Mouse (Mus musculus): Measurements from ENCODE around the gene Nmrk1.
A peak's percentile ranks its signal among the peaks of the same experiment; 100 is the strongest.

Gene Nmrk1

GRCm38 (mm10) chr19:18654984-18655383, 23.2 kb downstream of the Nmrk1 start:
- DNase-seq, result no peak

GRCm38 (mm10) chr19:18655999-18656398, 24.2 kb downstream of the Nmrk1 start:
- DNase-seq, result no peak

- no peak for DNase-seq
Measured at GRCm38 (mm10) chr19:18658473-18658872, 26.7 kb downstream of the Nmrk1 start.

- no peak for DNase-seq
Measured at GRCm38 (mm10) chr19:18659349-18659748, 27.6 kb downstream of the Nmrk1 start.

GRCm38 (mm10) chr19:18660466-18660865, 28.7 kb downstream of the Nmrk1 start:
- no peak for DNase-seq

- no peak for DNase-seq
Measured at GRCm38 (mm10) chr19:18661683-18662082, 29.9 kb downstream of the Nmrk1 start.

- DNase-seq, result no peak
Measured at GRCm38 (mm10) chr19:18663904-18664303, 32.2 kb downstream of the Nmrk1 start.

- no peak for DNase-seq
Measured at GRCm38 (mm10) chr19:18666966-18667365, 35.2 kb downstream of the Nmrk1 start.

GRCm38 (mm10) chr19:18669551-18669950, 37.8 kb downstream of the Nmrk1 start:
- DNase-seq, result no peak

GRCm38 (mm10) chr19:18670608-18671007, 38.9 kb downstream of the Nmrk1 start, which contains the start of gene Carnmt1:
TSS of gene Carnmt1 (plus strand) at chr19:18670764.
- DNase-seq, result peak; percentile 100

GRCm38 (mm10) chr19:18671056-18671741, 39.4 kb downstream of the Nmrk1 start:
- peak; percentile 46 for DNase-seq

- no peak for DNase-seq
Measured at GRCm38 (mm10) chr19:18672498-18672897, 40.7 kb downstream of the Nmrk1 start.

- no peak for DNase-seq
Measured at GRCm38 (mm10) chr19:18673116-18673515, 41.4 kb downstream of the Nmrk1 start.

GRCm38 (mm10) chr19:18682142-18682541, 50.4 kb downstream of the Nmrk1 start:
- no peak for DNase-seq

GRCm38 (mm10) chr19:18687556-18687955, 55.8 kb downstream of the Nmrk1 start:
- DNase-seq, result peak; percentile 63

GRCm38 (mm10) chr19:18692176-18692575, 60.4 kb downstream of the Nmrk1 start:
- no peak for DNase-seq

- DNase-seq, result no peak
Measured at GRCm38 (mm10) chr19:18692768-18693167, 61.0 kb downstream of the Nmrk1 start.

- DNase-seq, result no peak
Measured at GRCm38 (mm10) chr19:18695116-18695515, 63.4 kb downstream of the Nmrk1 start.

GRCm38 (mm10) chr19:18695552-18695951, 63.8 kb downstream of the Nmrk1 start:
- DNase-seq, result no peak
